Mouse (Mus musculus) myocyte (in vitro differentiated cells): ENCODE data around the gene Smox.

Source experiments
- E2F4 ChIP-seq: IDR thresholded peaks from one replicate; pipeline ENCODE4 v1.6.1; 2011; ENCODE audit warnings: mild to moderate bottlenecking, control low read depth, moderate library complexity; ENCODE audit not compliant: insufficient read depth
- POLR2A ChIP-seq: IDR thresholded peaks from one replicate; pipeline ENCODE4 v1.6.1; 2011; ENCODE audit warnings: low read depth, mild to moderate bottlenecking, control low read depth, moderate library complexity; ENCODE audit not compliant: insufficient read length
- TCF12 ChIP-seq: IDR thresholded peaks from one replicate; pipeline ENCODE4 v1.6.1; 2011; ENCODE audit warnings: mild to moderate bottlenecking, control low read depth; ENCODE audit not compliant: poor library complexity, insufficient read depth, severe bottlenecking
- TCF3 ChIP-seq: IDR thresholded peaks from one replicate; pipeline ENCODE4 v1.6.1; 2011; ENCODE audit warnings: low read depth, control low read depth; ENCODE audit not compliant: insufficient read length

DNA sequence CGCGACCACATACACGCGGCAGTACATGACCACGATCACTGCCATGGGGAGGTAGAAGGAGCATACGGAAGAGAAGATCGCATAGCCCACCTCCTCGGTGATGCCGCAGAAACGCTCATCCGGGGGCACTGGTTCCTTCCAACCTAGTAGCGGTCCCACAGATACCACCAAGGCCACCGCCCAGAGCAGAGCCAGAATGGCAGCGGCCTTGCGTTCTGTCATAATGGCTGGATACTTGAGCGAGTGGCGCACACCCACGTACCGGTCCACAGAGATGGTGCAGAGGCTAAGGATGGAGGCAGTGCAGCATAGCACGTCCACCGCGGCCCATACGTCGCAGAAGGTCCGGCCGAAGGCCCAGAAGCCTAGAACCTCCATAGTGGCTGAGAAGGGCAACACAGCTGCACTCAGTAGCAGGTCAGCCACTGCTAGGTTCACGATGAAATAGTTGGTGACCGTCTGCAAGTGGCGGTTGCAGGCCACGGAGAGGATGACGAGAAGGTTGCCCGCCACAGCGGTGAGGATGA is 70.1 kb downstream of the Smox start:
- TF ChIP-seq POLR2A (no peak), E2F4 (no peak), TCF12 (no peak), TCF3 (no peak)
